Mouse (Mus musculus) hindbrain, postnatal 0 days (tissue): ENCODE data around the gene Rasd2. TPM values are rescaled to one million over a fixed set of nuclear protein-coding genes. Genes with fewer than 3 reads are reported as not detected.
A peak's percentile ranks its signal among the peaks of the same experiment; 100 is the strongest.

Experiments
- ATAC-seq: fragments of 200-750 bp; cut with Nextera tagmentation; 2 replicates; pipeline ENCODE4 v1.8.0; 2017; ENCODE audit warnings: mild to moderate bottlenecking, moderate TSS enrichment, moderate library complexity
- DNase-seq: peaks from one replicate; pipeline ENCODE4 v3.0.0-alpha.2; 2015; ENCODE audit warnings: low spot score
- H3K27ac ChIP-seq: fragments of 300-500 bp; sonication (generic); 2 replicates; pipeline ENCODE4 v1.5.1; 2014; ENCODE audit warnings: mild to moderate bottlenecking
- H3K27me3 ChIP-seq: fragments of 300-500 bp; sonication (generic); 2 replicates; pipeline ENCODE4 v1.6.1; 2014; ENCODE audit warnings: low read length, mixed read lengths; ENCODE audit not compliant: insufficient read depth
- H3K36me3 ChIP-seq: fragments of 300-500 bp; sonication (generic); 2 replicates; pipeline ENCODE4 v1.6.1; 2014; ENCODE audit warnings: low read length, mixed read lengths; ENCODE audit not compliant: insufficient read depth
- H3K4me1 ChIP-seq: fragments of 300-500 bp; sonication (generic); 2 replicates; pipeline ENCODE4 v1.6.1; 2014; ENCODE audit warnings: antibody characterized with exemption, low read length, mixed read lengths; ENCODE audit not compliant: insufficient read depth
- H3K4me2 ChIP-seq: fragments of 300-500 bp; sonication (generic); 2 replicates; pipeline ENCODE4 v1.6.1; 2014; ENCODE audit warnings: low read depth, mild to moderate bottlenecking, low read length, moderate library complexity, mixed read lengths
- H3K4me3 ChIP-seq: fragments of 300-500 bp; sonication (generic); 2 replicates; pipeline ENCODE4 v1.5.1; 2014; ENCODE audit warnings: low read length
- H3K9ac ChIP-seq: fragments of 300-500 bp; sonication (generic); replicated peaks from 2 replicates; pipeline ENCODE4 v1.6.1; 2014; ENCODE audit warnings: mild to moderate bottlenecking, low read length, moderate library complexity, mixed read lengths
- H3K9me3 ChIP-seq: fragments of 300-500 bp; sonication (generic); 2 replicates; pipeline ENCODE4 v1.6.1; 2016; ENCODE audit warnings: low read length, mixed read lengths
- CTCF ChIP-seq: IDR thresholded peaks from 2 replicates; pipeline ENCODE4 v1.5.1; 2016; ENCODE audit warnings: antibody characterized with exemption, control low read depth, low read depth
- WGBS: fragments of 180-500 bp; shearing (Covaris S2); extraction: QIAGEN DNeasy Blood & Tissue Kit; methylation state at CpG from one replicate; pipeline ENCODE4 v1.1.7; 2014; 5-methylcytosine and 5-hydroxymethylcytosine counted together
- polyA plus RNA-seq: library from polyadenylated mRNA; unstranded; fragments of >200 nt; fragmentation: Nextera tagmentation; extraction: Ambion mirVana; gene quantifications from 2 replicates; pipeline ENCODE4 v1.2.1, GENCODE M21; 2015
- total RNA-seq: library from RNA; depleted of rRNA; stranded (reverse); fragments of >200 nt; gene quantifications from 2 replicates; pipeline ENCODE4 v1.2.3, GENCODE M21; 2014

Gene Rasd2
- total and polyA plus RNA-seq, 2 experiments from 2014 or later, result 3.6 to 9.5 TPM

DNA sequence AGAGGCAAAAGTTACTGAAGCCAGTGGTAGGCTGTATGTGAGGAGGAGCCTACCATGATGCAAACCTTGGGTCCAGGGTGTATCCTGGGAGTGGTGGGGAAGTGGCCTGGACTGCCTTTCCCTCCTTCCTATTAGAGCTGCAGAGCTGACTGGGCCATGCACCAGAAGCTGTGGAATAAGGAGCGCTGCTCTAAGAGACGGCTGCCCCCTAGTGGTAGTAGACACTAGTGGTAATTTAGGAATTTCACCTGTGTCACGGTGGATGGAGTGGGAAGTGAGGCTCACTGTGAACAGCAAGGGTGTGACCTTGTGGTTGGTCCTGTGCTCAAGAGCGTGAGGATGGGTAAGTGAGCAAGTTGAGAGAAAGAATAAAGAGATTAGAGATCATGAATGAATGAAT lies 4.2 kb downstream of the Rasd2 start:
- Histone ChIP-seq H3K9ac (no peak overlapping the region), H3K4me3 (no peak overlapping the region), H3K27ac (no peak overlapping the region), H3K9me3 (no peaks in the 10 kb centered on the region), H3K4me1 (peaks cover 6% of the 10 kb centered on the region), H3K4me2 (no peak overlapping the region), H3K36me3 (no peaks in the 10 kb centered on the region), H3K27me3 (peaks cover 23% of the 10 kb centered on the region; the same call in 1 of the 2 replicates)
- peak; percentile 84 for DNase-seq
- ATAC-seq, result peak; percentile 6; the same call in 1 of the 2 replicates
- WGBS, result 11% methylated on average over 4 of the region's 4 CpGs
- TF ChIP-seq CTCF, result peak; percentile 92

DNA sequence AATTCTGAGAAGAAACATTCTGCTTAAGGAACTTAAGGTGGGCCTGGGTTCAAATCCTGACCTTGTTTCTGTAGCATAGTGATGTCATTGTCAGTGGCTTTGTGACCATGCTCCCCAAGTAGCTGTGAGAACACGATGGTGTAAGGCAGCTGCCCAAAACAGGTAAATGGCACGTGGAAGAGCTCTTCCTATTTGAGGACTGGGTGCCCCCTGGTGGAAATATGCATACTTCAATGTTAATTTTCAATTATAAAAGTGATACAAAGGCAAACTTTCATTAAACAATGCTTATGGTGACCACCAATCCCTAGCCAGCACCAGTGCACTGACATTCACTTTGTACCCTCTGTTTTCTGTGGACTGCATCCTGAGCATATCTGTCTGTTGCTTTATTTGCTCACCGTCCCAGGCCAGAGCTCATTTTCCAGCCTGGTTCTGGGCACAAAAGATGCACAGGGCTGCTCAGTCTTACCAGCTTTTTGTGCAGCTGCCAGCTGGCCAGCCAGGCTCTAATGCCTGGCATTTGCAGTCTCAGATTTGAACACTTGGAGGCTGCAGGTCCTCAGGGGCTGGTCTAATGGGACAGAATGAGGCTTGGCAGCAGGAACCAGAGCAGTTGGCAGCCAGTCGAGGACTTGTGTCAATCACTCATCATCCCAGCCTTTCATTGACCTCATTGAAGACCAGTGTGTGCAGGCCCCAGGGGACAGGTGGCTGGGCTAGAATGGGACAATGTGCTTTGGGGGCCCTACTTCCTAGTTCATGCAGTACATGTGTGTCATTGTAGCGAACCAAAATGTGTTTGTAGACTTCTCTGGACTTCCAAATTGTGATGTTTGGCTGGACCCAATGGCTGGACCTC lies 6.4 kb downstream of the Rasd2 start:
- H3K27ac ChIP-seq, result no peak overlapping the region
- H3K4me3 ChIP-seq, result no peak overlapping the region
- no peaks in the 10 kb centered on the region for H3K36me3 ChIP-seq
- no peak overlapping the region for H3K9ac ChIP-seq
- no peaks in the 10 kb centered on the region for H3K9me3 ChIP-seq
- ATAC-seq, result peak; percentile 57
- H3K27me3 ChIP-seq, result peaks cover 8% of the 10 kb centered on the region; the same call in 1 of the 2 replicates
- WGBS, result 30% methylated on average over 5 of the region's 5 CpGs
- H3K4me1 ChIP-seq, result no peaks in the 10 kb centered on the region
- TF ChIP-seq CTCF, result peak; percentile 60
- H3K4me2 ChIP-seq, result no peak overlapping the region
- DNase-seq, result peak; percentile 84

DNA sequence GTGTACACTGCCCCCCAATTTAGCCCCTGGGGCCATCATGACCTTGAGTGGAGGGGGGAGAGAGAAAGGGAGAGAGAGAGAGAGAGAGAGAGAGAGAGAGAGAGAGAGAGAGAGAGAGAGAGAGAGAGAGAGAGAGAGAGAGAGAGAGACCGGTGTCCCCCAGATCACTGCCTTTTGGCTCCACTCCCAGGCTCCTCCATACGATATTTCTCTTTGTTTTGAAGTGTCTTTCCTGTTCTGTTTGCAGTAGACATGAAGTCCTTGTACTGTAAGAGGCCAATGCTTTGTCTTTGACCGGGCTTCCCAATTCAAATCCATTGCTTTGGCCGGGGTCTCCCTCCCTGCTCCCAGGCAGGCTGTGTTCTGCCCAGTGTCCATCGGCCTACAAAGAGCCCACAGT lies 8.9 kb downstream of the Rasd2 start:
- TF ChIP-seq CTCF, result no peak
- no peaks in the 10 kb centered on the region for H3K27me3 ChIP-seq
- no peak for ATAC-seq
- H3K36me3 ChIP-seq, result no peaks in the 10 kb centered on the region
- DNase-seq, result no peak
- H3K27ac ChIP-seq, result no peak overlapping the region
- H3K4me3 ChIP-seq, result no peak overlapping the region
- H3K4me1 ChIP-seq, result no peaks in the 10 kb centered on the region
- whole genome bisulfite sequencing, result 68% methylated on average over 5 of the region's 5 CpGs
- no peak overlapping the region for H3K4me2 ChIP-seq
- no peak overlapping the region for H3K9ac ChIP-seq
- H3K9me3 ChIP-seq, result no peaks in the 10 kb centered on the region

DNA sequence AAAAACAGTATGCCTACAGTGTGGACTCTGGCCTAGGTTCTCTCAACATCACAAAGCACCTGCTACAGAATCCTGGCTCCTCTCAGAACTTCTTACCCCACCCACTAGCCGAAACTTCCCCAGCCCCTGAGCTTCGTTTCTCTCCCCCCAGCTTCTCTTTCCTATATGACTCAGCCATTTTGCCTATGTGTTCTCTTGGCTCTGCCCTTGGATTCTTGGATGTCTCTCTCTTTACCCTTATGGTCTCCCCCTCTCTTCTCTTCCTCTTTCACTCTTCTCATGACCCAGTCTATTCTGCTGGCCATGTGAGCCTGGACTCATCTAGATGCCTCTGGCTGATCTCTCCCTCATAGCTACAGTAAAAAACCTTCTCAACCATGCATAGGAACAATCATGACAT lies 13.0 kb downstream of the Rasd2 start:
- WGBS, result 86% methylated on average over 2 of the region's 2 CpGs
- Histone ChIP-seq H3K9ac (no peak overlapping the region), H3K9me3 (no peaks in the 10 kb centered on the region), H3K36me3 (no peaks in the 10 kb centered on the region), H3K4me3 (no peak overlapping the region), H3K27me3 (no peaks in the 10 kb centered on the region), H3K27ac (no peak overlapping the region), H3K4me1 (no peaks in the 10 kb centered on the region), H3K4me2 (no peak overlapping the region)
- ATAC-seq (no peak), DNase-seq (no peak)
- no peak for TF ChIP-seq CTCF

DNA sequence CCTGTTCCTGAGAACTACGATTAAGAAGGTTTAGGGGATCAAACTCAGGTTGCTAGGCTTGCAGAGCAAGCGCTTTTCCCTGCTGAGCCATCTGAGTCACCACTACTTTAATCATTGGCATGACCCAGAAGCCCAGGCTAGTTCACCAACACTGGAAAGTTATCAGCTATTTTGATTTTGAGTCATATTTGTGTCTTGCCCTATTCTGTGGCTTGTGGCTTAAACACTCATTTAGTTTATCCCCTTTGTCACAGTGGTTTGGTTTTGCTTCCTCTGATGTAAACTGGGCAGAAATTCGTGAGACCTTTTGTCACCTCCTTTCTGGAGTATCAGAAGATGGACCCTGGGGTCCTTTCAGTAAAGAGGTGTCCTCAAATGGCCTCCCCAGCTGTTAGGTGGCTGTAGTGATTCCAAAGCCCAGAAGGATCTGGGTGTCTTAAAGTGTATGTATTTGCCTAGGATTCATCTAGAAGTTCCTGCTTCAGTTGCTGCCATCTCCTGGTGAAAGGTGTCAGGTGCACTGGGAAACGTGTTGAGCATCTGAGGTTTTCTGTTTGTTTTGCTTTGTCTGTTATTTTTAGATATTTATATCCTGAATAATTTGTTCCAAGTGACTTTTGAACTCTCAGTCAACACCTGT lies 20.3 kb downstream of the Rasd2 start:
- H3K9me3 ChIP-seq, result no peaks in the 10 kb centered on the region
- 62% methylated on average over 4 of the region's 4 CpGs for WGBS
- TF ChIP-seq CTCF, result peak; percentile 78
- H3K9ac ChIP-seq, result no peak overlapping the region
- H3K27ac ChIP-seq, result no peak overlapping the region
- ATAC-seq, result 0 out of 2 replicates have a peak, but pooled peaks have one; percentile 49
- DNase-seq, result peak; percentile 75
- H3K27me3 ChIP-seq, result no peaks in the 10 kb centered on the region
- no peak overlapping the region for H3K4me3 ChIP-seq
- H3K4me1 ChIP-seq, result no peaks in the 10 kb centered on the region
- H3K36me3 ChIP-seq, result no peaks in the 10 kb centered on the region
- no peak overlapping the region for H3K4me2 ChIP-seq

DNA sequence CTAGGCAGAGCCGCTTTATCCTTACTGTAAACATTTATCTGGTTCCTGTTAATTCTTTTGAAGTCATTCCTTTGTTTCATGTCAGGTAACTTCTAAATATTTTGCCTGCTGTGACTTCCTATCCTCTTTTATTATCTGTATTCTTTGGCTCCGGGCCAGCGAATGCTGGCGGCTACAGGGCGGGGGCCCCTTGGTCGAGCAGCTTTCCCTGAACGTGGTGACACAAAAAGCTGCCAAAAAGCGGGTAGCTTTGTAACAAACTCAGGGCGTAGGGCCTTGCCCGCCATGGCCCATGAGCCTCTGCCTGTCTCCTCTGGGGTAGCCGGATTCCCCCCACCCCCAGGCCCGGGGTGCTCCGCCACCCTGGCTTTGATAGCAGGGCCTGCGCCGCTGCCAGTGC lies 33.6 kb downstream of the Rasd2 start:
- Histone ChIP-seq H3K27me3 (no peaks in the 10 kb centered on the region), H3K4me3 (no peak overlapping the region), H3K36me3 (no peaks in the 10 kb centered on the region), H3K4me2 (no peak overlapping the region), H3K27ac (no peak overlapping the region), H3K9ac (no peak overlapping the region), H3K9me3 (peaks cover 6% of the 10 kb centered on the region), H3K4me1 (no peaks in the 10 kb centered on the region)
- ATAC-seq (no peak), DNase-seq (no peak)
- 90% methylated on average over 15 of the region's 15 CpGs for WGBS
- no peak for TF ChIP-seq CTCF
